ENCODE assay signal across 11 mouse cellular contexts in genomic region chr11:120279335-120279734, GRCm38 (mm10). TPM values are rescaled to one million over a fixed set of nuclear protein-coding genes. Genes with fewer than 3 reads are reported as not detected.
DNase-seq lines count a peak whose midpoint lies in the region; ATAC-seq lines count a peak whose summit lies in the region.
"Had no signal": no experiment of that assay in that cellular context is flagged by ENCODE, and none has a peak within 500 bp of the region (broad histone marks: within the 10 kb centered on the region; RNA-seq: fewer than 3 reads in every experiment).

No protein-coding gene starts in this region.

- H3K36me3 ChIP-seq in forebrain, embryonic 16.5 days (ENCODE audit: control insufficient read depth, insufficient read depth): peaks cover 17% of the 10 kb centered on the region
- peaks cover 50% of the 10 kb centered on the region for H3K36me3 ChIP-seq in lung, embryonic 15.5 days

- WGBS in forebrain, embryonic 16.5 days: 74% methylated on average over 11 of the region's 11 CpGs
- WGBS in lung, embryonic 15.5 days: 69% methylated on average over 11 of the region's 11 CpGs

- no peak overlapping the region for H3K27ac ChIP-seq in forebrain, embryonic 16.5 days (ENCODE audit: low read length)
- H3K27ac ChIP-seq in lung, embryonic 15.5 days: peak overlapping the region; percentile 39
- H3K27ac ChIP-seq: limb, embryonic 15.5 days had no signal

- no peak overlapping the region for H3K9ac ChIP-seq in forebrain, embryonic 16.5 days (replicated peaks; ENCODE audit: low read depth, low read length)
- H3K9ac ChIP-seq in lung, embryonic 15.5 days: no peak overlapping the region
- H3K9ac ChIP-seq: limb, embryonic 15.5 days had no signal

- no peaks in the 10 kb centered on the region for H3K27me3 ChIP-seq in forebrain, embryonic 16.5 days (replicated peaks; ENCODE audit: control insufficient read depth, insufficient read depth, low read length)
- H3K27me3 ChIP-seq in lung, embryonic 15.5 days: no peaks in the 10 kb centered on the region
- H3K27me3 ChIP-seq: limb, embryonic 15.5 days had no signal

- H3K9me3 ChIP-seq in forebrain, embryonic 16.5 days (ENCODE audit: control insufficient read depth, low read length): no peaks in the 10 kb centered on the region
- no peaks in the 10 kb centered on the region for H3K9me3 ChIP-seq in lung, embryonic 15.5 days
- H3K9me3 ChIP-seq: limb, embryonic 15.5 days had no signal

- H3K4me1 ChIP-seq in forebrain, embryonic 16.5 days (replicated peaks; ENCODE audit: control insufficient read depth, insufficient read depth, low read length): peaks cover 15% of the 10 kb centered on the region
- peaks cover 19% of the 10 kb centered on the region for H3K4me1 ChIP-seq in lung, embryonic 15.5 days

- H3K4me3 ChIP-seq in forebrain, embryonic 16.5 days (replicated peaks; ENCODE audit: low read length): no peak overlapping the region
- H3K4me3 ChIP-seq in lung, embryonic 15.5 days: no peak overlapping the region
- H3K4me3 ChIP-seq: erythroblast, embryonic 14.5 days; limb, embryonic 15.5 days had no signal

- H3K4me2 ChIP-seq in forebrain, embryonic 16.5 days (ENCODE audit: low read length): no peak overlapping the region
- no peak overlapping the region for H3K4me2 ChIP-seq in lung, embryonic 15.5 days
- H3K4me2 ChIP-seq: limb, embryonic 15.5 days had no signal

- ATAC-seq in forebrain, embryonic 16.5 days: peak; percentile 21; the same call in 1 of the 2 replicates
- ATAC-seq in lung, embryonic 15.5 days (ENCODE audit: borderline replicate concordance, extremely low read depth, low FRiP score, low TSS enrichment): no peak

- DNase-seq in heart, postnatal 4 days: peak; percentile 60
- DNase-seq in heart, adult 9 months (ENCODE audit: low spot score in 2 of 2): no peak
- DNase-seq in adipocyte (ENCODE audit: low spot score): peak; percentile 50
- no peak for DNase-seq in Muller cell, postnatal 12 days (ENCODE audit: inconsistent ontology term)
- no peak for DNase-seq in gastrocnemius, postnatal 10 days
- no peak for DNase-seq in cerebellum, postnatal 25 days
- DNase-seq: thymus, adult 18-20 months had no signal

RNA-seq across cellular contexts. Expression of gene Bahcc1, which starts 46.6 kb away (rescaled TPM):
- total RNA-seq in heart, postnatal 4 days (2021): 10 to 100 TPM; 14.1 to 16.5 TPM
- polyA plus RNA-seq in forebrain, embryonic 16.5 days (2015; fragmentation: Nextera tagmentation; extraction: Ambion mirVana): 14.5 and 14.8 TPM in 2 replicates
- polyA plus RNA-seq in lung, embryonic 15.5 days (2015; fragmentation: Nextera tagmentation; extraction: Ambion mirVana): 8.7 and 9.2 TPM in 2 replicates
- total RNA-seq in gastrocnemius, postnatal 10 days (2021): 10 to 100 TPM in 1 of 2 experiments, 1 to 10 TPM in 1; 6.4 to 10.5 TPM

Comparison
In these comparisons a context has a peak if more than half of its experiments do, and no peak if none do; other contexts are left out.
1. DNase-seq: peak in heart, postnatal 4 days (single experiment) and adipocyte (single experiment); none in heart, adult 9 months (0 of 2), Muller cell, postnatal 12 days (single experiment), gastrocnemius, postnatal 10 days (single experiment) and cerebellum, postnatal 25 days (0 of 2).